Mouse (Mus musculus) T-helper 2 cell (primary cell): ENCODE data around the gene Pfkfb4.

ENCODE experiments used
- in situ Hi-C: fragments of 300-600 bp; cut with MboI, MseI; formaldehyde crosslinking; loops from one replicate; pipeline ENCODE4 v1.15.1; 2025; ENCODE audit warnings: high pct_unique_total_duplicates

Pfkfb4 gene

DNA sequence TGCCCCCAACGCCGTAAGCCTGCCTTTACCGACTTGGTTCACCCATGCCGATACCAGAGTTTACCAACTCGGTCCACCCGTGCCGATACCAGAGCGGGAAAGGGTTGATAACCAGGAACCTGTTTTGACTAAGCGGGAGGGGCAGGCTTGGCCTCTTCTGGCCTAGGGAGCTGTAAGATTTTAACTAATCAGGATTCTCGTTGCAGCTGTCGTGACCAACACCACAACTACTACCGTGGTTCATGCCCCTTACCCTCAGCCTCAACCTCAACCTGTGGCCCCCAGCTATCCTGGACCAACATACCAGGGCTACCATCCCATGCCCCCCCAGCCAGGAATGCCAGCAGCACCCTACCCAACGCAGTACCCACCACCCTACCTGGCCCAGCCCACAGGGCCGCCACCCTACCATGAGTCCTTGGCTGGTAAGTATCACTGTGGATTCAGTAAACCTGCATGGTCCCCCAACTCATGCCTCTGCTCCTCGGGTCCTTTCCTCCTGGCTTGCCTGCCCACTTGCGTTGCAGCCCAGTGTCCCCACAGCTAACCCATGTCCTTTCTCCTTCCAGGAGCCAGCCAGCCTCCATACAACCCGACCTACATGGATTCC lies 64.6 kb downstream of the Pfkfb4 start:
- in situ Hi-C loops, result loop anchor here (25.0 kb wide), 1 partner anchor 1519 kb away; the partner anchor contains the start of genes Cyb561d2, Nprl2, Tmem115 and Zmynd10

DNA sequence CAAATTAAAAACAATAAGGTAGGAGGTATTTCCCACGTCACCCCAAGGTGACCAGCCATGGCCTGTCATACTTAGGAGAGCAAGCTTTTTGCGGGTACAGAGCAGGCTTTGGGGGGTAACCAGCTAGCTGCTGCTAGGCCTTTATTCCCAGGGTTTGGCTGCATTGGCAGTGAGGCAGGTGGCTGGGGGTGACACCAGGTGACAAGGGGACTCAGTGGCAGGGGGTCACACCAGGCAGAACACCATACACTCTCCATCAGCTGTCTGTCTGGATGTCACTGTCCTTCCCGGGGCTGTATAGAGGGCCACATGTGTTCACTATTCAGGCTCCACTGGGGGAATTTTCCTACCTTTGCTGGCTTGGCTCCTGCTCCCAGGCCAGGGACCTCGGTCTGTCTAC lies 65.3 kb downstream of the Pfkfb4 start:
- in situ Hi-C loops, result loop anchor here (25.0 kb wide), 1 partner anchor 1520 kb away; the partner anchor contains the start of genes Cyb561d2, Nprl2, Tmem115 and Zmynd10

DNA sequence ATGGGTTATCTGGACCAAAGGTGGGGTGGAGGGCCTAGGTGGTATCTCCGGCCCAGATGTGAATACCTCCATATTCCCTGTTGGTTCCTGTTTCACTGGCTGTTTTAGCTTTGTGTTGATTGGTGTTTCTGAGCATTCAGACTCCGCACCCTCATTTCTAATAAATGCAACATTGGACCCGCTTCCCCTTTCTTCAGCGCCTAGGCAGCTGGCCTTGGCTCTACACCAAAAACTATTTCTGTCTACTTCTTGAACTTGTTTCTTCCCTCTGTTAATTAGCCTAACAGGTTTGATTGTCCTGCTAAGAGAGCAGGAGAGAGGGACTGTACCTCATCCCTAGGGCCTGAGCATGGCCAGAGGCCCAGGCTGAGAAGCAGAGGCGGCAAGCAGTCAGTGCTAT lies 66.0 kb downstream of the Pfkfb4 start:
- in situ Hi-C loops, result loop anchor here (25.0 kb wide), 1 partner anchor 1520 kb away; the partner anchor contains the start of genes Cyb561d2, Nprl2, Tmem115 and Zmynd10

- in situ Hi-C loops, result loop anchor here (25.0 kb wide), 1 partner anchor 1521 kb away; the partner anchor contains the start of genes Cyb561d2, Nprl2, Tmem115 and Zmynd10
Measured at GRCm38 (mm10) chr9:109058006-109058765, 66.6 kb downstream of the Pfkfb4 start.

- in situ Hi-C loops, result loop anchor here (25.0 kb wide), 1 partner anchor 1522 kb away; the partner anchor contains the start of genes Cyb561d2, Nprl2, Tmem115 and Zmynd10
Measured at GRCm38 (mm10) chr9:109059136-109059903, 67.7 kb downstream of the Pfkfb4 start, which contains the start of gene Trex1. Gene Trex1, minus strand, starts transcription at chr9:109059734.

DNA sequence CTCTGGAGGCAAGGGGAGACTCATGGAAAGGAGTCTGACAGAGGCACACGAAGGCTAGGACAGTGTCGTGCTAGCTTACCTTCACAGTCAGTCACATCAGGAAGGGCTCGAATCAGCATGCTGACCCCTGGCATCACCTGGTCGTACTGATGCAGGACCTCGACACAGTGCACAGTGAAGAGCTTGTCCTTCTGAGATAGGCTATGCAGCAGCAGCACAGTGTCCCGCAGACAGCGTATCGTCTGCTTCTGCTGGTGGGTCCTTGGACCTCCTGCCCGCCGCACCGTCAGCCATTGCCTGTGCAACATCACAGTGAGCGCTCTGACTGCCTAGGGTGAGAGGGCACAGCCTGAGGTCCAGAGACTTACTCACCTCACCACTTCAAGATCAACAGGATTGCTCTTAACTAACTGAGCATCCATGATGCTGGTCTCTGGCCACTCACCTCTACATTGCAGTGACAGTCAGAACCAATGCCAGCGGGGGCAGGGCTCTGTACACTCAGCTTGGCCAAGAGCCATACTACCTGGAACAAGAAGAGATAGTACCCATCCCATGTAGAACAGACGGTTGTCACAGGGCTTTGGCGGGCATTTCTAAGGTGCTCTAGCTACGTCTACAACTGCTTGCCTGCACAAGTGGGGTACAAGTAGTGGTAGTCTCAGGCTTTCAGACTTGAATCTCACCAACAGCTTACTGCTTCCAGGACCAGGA lies 68.8 kb downstream of the Pfkfb4 start:
- in situ Hi-C loops, result loop anchor here (5.0 to 25.0 kb wide), 2 partner anchors 58 to 1523 kb away; partner anchors contain the start of genes Cyb561d2, Nprl2, Tmem115 and Zmynd10

- in situ Hi-C loops, result loop anchor here (5.0 to 25.0 kb wide), 2 partner anchors 59 to 1524 kb away; partner anchors contain the start of genes Cyb561d2, Nprl2, Tmem115 and Zmynd10
Measured at GRCm38 (mm10) chr9:109060898-109061295, 69.3 kb downstream of the Pfkfb4 start.

- in situ Hi-C loops, result loop anchor here (25.0 kb wide), 1 partner anchor 1531 kb away; the partner anchor contains the start of genes Cyb561d2, Nprl2, Tmem115 and Zmynd10
Measured at GRCm38 (mm10) chr9:109068095-109068735, 76.6 kb downstream of the Pfkfb4 start.

DNA sequence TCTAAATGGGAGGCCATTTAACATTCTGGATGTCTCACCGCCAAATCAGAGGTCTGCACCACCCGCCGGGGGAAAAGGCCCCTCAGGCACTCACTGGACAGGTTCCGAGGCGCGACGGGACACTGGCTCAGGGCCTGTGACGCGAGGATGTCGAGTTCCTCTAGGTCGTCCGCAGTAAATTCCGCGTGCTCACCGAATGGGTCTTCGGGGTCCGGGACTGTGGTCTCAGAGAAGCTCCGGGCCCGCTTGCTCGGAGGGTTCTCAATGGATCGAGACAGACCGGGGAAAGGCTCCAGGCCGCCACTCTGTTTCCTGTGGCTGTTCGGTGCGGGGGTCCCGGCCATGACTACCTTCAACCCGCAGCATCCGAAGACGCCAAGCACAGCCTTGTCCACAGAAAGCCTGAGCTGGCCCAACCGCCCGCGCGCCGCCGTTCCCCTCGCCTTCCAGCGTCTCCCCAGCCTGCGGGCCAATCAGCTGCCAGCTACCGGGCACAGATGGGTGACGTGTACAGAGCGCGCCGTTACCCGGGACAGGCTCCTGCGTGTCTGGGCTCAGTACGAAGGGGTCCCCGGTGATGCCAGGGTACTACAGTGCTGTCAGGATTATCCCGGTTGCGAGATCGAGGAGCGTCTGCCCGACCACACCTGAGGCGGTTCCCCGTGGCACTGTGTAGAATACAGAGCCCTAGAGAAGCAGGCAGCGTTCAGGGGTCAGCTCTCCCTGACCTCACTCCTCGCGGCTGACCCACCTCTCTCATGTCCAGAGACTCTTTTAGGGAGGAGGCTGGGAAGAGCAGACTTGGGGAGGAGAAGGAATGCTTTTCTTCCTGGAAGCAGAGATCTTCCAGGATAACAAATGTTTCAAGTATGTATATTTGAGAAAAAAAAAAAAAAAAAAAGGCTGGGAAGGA lies 82.3 kb downstream of the Pfkfb4 start, which contains the start of gene Atrip:
Gene Atrip, minus strand, starts transcription at position 464 of the 913 bp plus-strand sequence.
- in situ Hi-C loops, result loop anchor here (25.0 kb wide), 1 partner anchor 1537 kb away; the partner anchor contains the start of genes Cyb561d2, Nprl2, Tmem115 and Zmynd10

DNA sequence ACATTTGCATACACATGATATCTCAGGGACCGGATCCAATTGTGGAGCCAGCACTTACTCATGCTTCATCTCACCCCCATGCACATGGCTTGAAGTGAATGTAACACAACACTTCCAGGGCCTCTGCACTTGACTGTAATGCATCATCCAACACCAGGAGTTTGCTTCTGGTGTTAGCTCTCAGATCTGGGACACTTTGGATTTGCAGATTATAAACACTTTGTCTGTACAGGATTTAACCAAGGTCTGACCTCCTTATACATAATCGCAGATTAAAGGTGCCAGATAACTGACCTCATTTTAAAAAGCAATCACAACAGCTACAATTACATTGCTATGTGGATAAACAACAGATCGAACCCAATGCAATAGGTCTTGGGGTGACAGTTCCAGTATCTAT lies 88.9 kb downstream of the Pfkfb4 start:
- in situ Hi-C loops, result loop anchor here (10.0 kb wide), 1 partner anchor 786 kb away; the partner anchor contains the start of genes Amt and Nicn1

DNA sequence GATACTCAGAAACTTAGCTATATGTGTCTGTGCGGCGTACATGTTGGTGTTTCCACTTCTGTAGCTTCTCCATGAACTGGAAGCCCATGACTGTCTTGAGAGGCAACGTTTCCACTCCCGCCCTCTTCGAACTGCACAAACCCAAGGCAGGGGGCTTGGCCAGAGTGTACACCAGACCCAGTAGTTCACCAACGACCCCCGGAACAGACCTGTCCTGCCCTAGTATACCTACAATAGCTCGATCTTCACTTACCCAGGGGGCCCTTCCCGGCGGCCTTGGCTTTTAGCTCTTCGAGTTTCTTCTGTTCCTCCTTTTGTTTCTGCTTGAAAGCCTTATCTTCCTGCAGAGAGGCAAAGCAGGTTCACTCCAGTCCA lies 90.2 kb downstream of the Pfkfb4 start:
- in situ Hi-C loops, result loop anchor here (10.0 kb wide), 1 partner anchor 787 kb away; the partner anchor contains the start of genes Amt and Nicn1
